Mouse (Mus musculus) embryonic facial prominence, embryonic 14.5 days (tissue): Measurements from ENCODE around the gene Snrpd3. TPM values are rescaled to one million over a fixed set of nuclear protein-coding genes. Genes with fewer than 3 reads are reported as not detected.
"Not testable (repeated sequence)": the region's sequence is repeated elsewhere in the genome, so short reads cannot be mapped to it uniquely, and the experiment has no call there.

Experiments used
- ATAC-seq: fragments of 200-750 bp; cut with Nextera tagmentation; 2 replicates; pipeline ENCODE4 v1.8.0; 2017; ENCODE audit warnings: low read depth, moderate number of reproducible peaks, moderate TSS enrichment
- DNase-seq: peaks from one replicate; pipeline ENCODE4 v3.0.0-alpha.2; 2015; ENCODE audit warnings: low spot score
- H3K27ac ChIP-seq: fragments of 300-500 bp; sonication (generic); replicated peaks from 2 replicates; pipeline ENCODE4 v1.5.1; 2014; ENCODE audit warnings: low read depth, mild to moderate bottlenecking, low read length, moderate library complexity
- H3K27me3 ChIP-seq: fragments of 300-500 bp; sonication (generic); replicated peaks from 2 replicates; pipeline ENCODE4 v1.6.1; 2014; ENCODE audit warnings: low read length; ENCODE audit not compliant: control insufficient read depth, insufficient read depth
- H3K36me3 ChIP-seq: fragments of 300-500 bp; sonication (generic); 2 replicates; pipeline ENCODE4 v1.6.1; 2014; ENCODE audit warnings: low read length, mixed read lengths; ENCODE audit not compliant: control insufficient read depth, insufficient read depth
- H3K4me1 ChIP-seq: fragments of 300-500 bp; sonication (generic); 2 replicates; pipeline ENCODE4 v1.6.1; 2014; ENCODE audit warnings: antibody characterized with exemption, low read length; ENCODE audit not compliant: control insufficient read depth, insufficient read depth
- H3K4me2 ChIP-seq: fragments of 300-500 bp; sonication (generic); 2 replicates; pipeline ENCODE4 v1.6.1; 2014; ENCODE audit warnings: low read depth, mild to moderate bottlenecking, low read length, moderate library complexity, mixed read lengths
- H3K4me3 ChIP-seq: fragments of 300-500 bp; sonication (generic); 2 replicates; pipeline ENCODE4 v1.5.1; 2014; ENCODE audit warnings: low read depth, mild to moderate bottlenecking, low read length
- H3K9ac ChIP-seq: fragments of 300-500 bp; sonication (generic); 2 replicates; pipeline ENCODE4 v1.6.1; 2014; ENCODE audit warnings: low read depth, mild to moderate bottlenecking, low read length, moderate library complexity, mixed read lengths
- H3K9me3 ChIP-seq: fragments of 300-500 bp; sonication (generic); 2 replicates; pipeline ENCODE4 v1.6.1; 2016; ENCODE audit warnings: low read length; ENCODE audit not compliant: control insufficient read depth
- whole genome bisulfite sequencing: fragments of 180-500 bp; shearing (Covaris S2); extraction: QIAGEN DNeasy Blood & Tissue Kit; methylation state at CpG from one replicate; pipeline ENCODE4 v1.1.7; 2014; 5-methylcytosine and 5-hydroxymethylcytosine counted together
- polyA plus RNA-seq: library from polyadenylated mRNA; unstranded; fragments of >200 nt; fragmentation: Nextera tagmentation; extraction: Ambion mirVana; gene quantifications from 2 replicates; pipeline ENCODE4 v1.2.1, GENCODE M21; 2014

Gene Snrpd3
- polyA plus RNA-seq, 1 experiment from 2014 or later = 162 TPM

GRCm38 (mm10) chr10:75505130-75505495 is 12.2 kb upstream of the Snrpd3 start:
- no peak overlapping the region for H3K9ac ChIP-seq
- peaks cover 3% of the 10 kb centered on the region; the same call in 1 of the 2 replicates for H3K9me3 ChIP-seq
- no peak overlapping the region for H3K27ac ChIP-seq
- no peaks in the 10 kb centered on the region for H3K4me1 ChIP-seq
- no peak overlapping the region for H3K4me2 ChIP-seq
- no peaks in the 10 kb centered on the region for H3K27me3 ChIP-seq
- 86% methylated on average over 3 of the region's 3 CpGs for WGBS
- H3K4me3 ChIP-seq = no peak overlapping the region
- ATAC-seq (no peak), DNase-seq (no peak)
- peaks cover 38% of the 10 kb centered on the region for H3K36me3 ChIP-seq

- peaks cover 47% of the 10 kb centered on the region for H3K36me3 ChIP-seq
- ATAC-seq, DNase-seq, H3K9me3 ChIP-seq, H3K4me2 ChIP-seq, H3K27ac ChIP-seq, H3K4me1 ChIP-seq, H3K27me3 ChIP-seq, H3K9ac ChIP-seq, H3K4me3 ChIP-seq: not testable (repeated sequence)
- WGBS = 96% methylated on average over 3 of the region's 3 CpGs
Observed at GRCm38 (mm10) chr10:75505928-75506327, 11.4 kb upstream of the Snrpd3 start.

GRCm38 (mm10) chr10:75510446-75510845 is 6.9 kb upstream of the Snrpd3 start:
- WGBS = 95% methylated on average over 7 of the region's 7 CpGs
- Histone ChIP-seq H3K4me1 (no peaks in the 10 kb centered on the region), H3K9me3 (no peaks in the 10 kb centered on the region), H3K36me3 (peaks cover 60% of the 10 kb centered on the region), H3K4me2 (no peak overlapping the region), H3K27me3 (no peaks in the 10 kb centered on the region), H3K4me3 (no peak overlapping the region), H3K9ac (no peak overlapping the region), H3K27ac (no peak overlapping the region)
- no peak for DNase-seq
- ATAC-seq = no peak

- peaks cover 4% of the 10 kb centered on the region for H3K4me1 ChIP-seq
- ATAC-seq = no peak
- no peak overlapping the region for H3K27ac ChIP-seq
- 84% methylated on average over 9 of the region's 9 CpGs for WGBS
- no peak overlapping the region for H3K9ac ChIP-seq
- no peak overlapping the region for H3K4me2 ChIP-seq
- DNase-seq = no peak
- H3K36me3 ChIP-seq = peaks cover 60% of the 10 kb centered on the region
- no peaks in the 10 kb centered on the region for H3K27me3 ChIP-seq
- H3K9me3 ChIP-seq = no peaks in the 10 kb centered on the region
- no peak overlapping the region for H3K4me3 ChIP-seq
Observed at GRCm38 (mm10) chr10:75511060-75511459, 6.3 kb upstream of the Snrpd3 start.

- Histone ChIP-seq H3K27me3 (no peaks in the 10 kb centered on the region), H3K4me3 (no peak overlapping the region), H3K27ac (no peak overlapping the region), H3K9me3 (no peaks in the 10 kb centered on the region), H3K4me2 (no peak overlapping the region), H3K4me1 (peaks cover 11% of the 10 kb centered on the region), H3K36me3 (peaks cover 53% of the 10 kb centered on the region), H3K9ac (no peak overlapping the region)
- no peak for DNase-seq
- WGBS = 85% methylated on average over 7 of the region's 7 CpGs
- no peak for ATAC-seq
Observed at GRCm38 (mm10) chr10:75511897-75512296, 5.5 kb upstream of the Snrpd3 start.

- H3K36me3 ChIP-seq = peaks cover 45% of the 10 kb centered on the region
- WGBS = 76% methylated on average over 7 of the region's 7 CpGs
- H3K4me2 ChIP-seq = no peak overlapping the region
- H3K27me3 ChIP-seq = no peaks in the 10 kb centered on the region
- no peak for ATAC-seq
- DNase-seq = no peak
- H3K4me1 ChIP-seq = peaks cover 11% of the 10 kb centered on the region
- H3K9me3 ChIP-seq = no peaks in the 10 kb centered on the region
- no peak overlapping the region for H3K27ac ChIP-seq
- H3K4me3 ChIP-seq = no peak overlapping the region
- no peak overlapping the region for H3K9ac ChIP-seq
Observed at GRCm38 (mm10) chr10:75512796-75513195, 4.6 kb upstream of the Snrpd3 start.

GRCm38 (mm10) chr10:75513306-75514067 is 3.9 kb upstream of the Snrpd3 start:
- peaks cover 12% of the 10 kb centered on the region for H3K4me1 ChIP-seq
- H3K27me3 ChIP-seq = no peaks in the 10 kb centered on the region
- no peaks in the 10 kb centered on the region for H3K9me3 ChIP-seq
- no peak overlapping the region for H3K9ac ChIP-seq
- DNase-seq (no peak), ATAC-seq (no peak)
- 93% methylated on average over 8 of the region's 8 CpGs for WGBS
- no peak overlapping the region for H3K4me2 ChIP-seq
- no peak overlapping the region for H3K4me3 ChIP-seq
- peaks cover 38% of the 10 kb centered on the region for H3K36me3 ChIP-seq
- H3K27ac ChIP-seq = no peak overlapping the region

GRCm38 (mm10) chr10:75514361-75514760 is 3.0 kb upstream of the Snrpd3 start:
- peaks cover 19% of the 10 kb centered on the region for H3K4me1 ChIP-seq
- 74% methylated on average over 7 of the region's 7 CpGs for WGBS
- ATAC-seq = no peak
- DNase-seq = no peak
- H3K4me2 ChIP-seq = no peak overlapping the region
- no peaks in the 10 kb centered on the region for H3K27me3 ChIP-seq
- no peaks in the 10 kb centered on the region for H3K9me3 ChIP-seq
- H3K4me3 ChIP-seq = no peak overlapping the region
- H3K27ac ChIP-seq = no peak overlapping the region
- H3K9ac ChIP-seq = no peak overlapping the region
- H3K36me3 ChIP-seq = peaks cover 32% of the 10 kb centered on the region
